Mouse (Mus musculus) brain, embryonic 14.5 days (tissue): ENCODE measurements around the gene Aftph. TPM values are rescaled to one million over a fixed set of nuclear protein-coding genes. Genes with fewer than 3 reads are reported as not detected.
A peak's percentile ranks its signal among the peaks of the same experiment; 100 is the strongest.

Experiments used
- DNase-seq: peaks from one replicate; pipeline ENCODE4 v3.0.0-alpha.2; 2011; ENCODE audit warnings: low read depth
- CTCF ChIP-seq: fragments of 200-500 bp; IDR thresholded peaks from 2 replicates; pipeline ENCODE4 v1.5.1; 2012; ENCODE audit warnings: inconsistent platforms, mild to moderate bottlenecking, moderate library complexity, borderline replicate concordance; ENCODE audit not compliant: insufficient read depth, insufficient read length; ENCODE audit errors: extremely low read depth
- POLR2A ChIP-seq: fragments of 200-500 bp; IDR thresholded peaks from 2 replicates; pipeline ENCODE4 v1.6.1; 2012; ENCODE audit warnings: mild to moderate bottlenecking, inconsistent platforms, borderline replicate concordance; ENCODE audit not compliant: poor library complexity, insufficient read depth, insufficient read length, severe bottlenecking; ENCODE audit errors: extremely low read depth
- polyA plus RNA-seq: library from polyadenylated mRNA; depleted of rRNA; stranded (reverse); fragments of >200 nt; gene quantifications from 2 replicates; pipeline ENCODE4 v1.2.3, GENCODE M21; 2012

Gene Aftph
- polyA plus RNA-seq, 1 experiment: 72.5 TPM

- DNase-seq: no peak
- no peak for TF ChIP-seq POLR2A
- TF ChIP-seq CTCF: no peak
Measured at GRCm38 (mm10) chr11:20679396-20679795, 62.0 kb downstream of the Aftph start.

GRCm38 (mm10) chr11:20672513-20672912 is 68.9 kb downstream of the Aftph start:
- no peak for DNase-seq
- TF ChIP-seq CTCF (no peak), POLR2A (no peak)

GRCm38 (mm10) chr11:20671789-20672392 is 69.5 kb downstream of the Aftph start:
- no peak for DNase-seq
- peak; percentile 54; the same call in 1 of the 2 replicates for TF ChIP-seq CTCF
- TF ChIP-seq POLR2A: no peak

- peak; percentile 49 for DNase-seq
- TF ChIP-seq POLR2A: no peak
- no peak for TF ChIP-seq CTCF
Measured at GRCm38 (mm10) chr11:20664878-20665277, 76.5 kb downstream of the Aftph start.

- peak; percentile 89 for DNase-seq
- TF ChIP-seq CTCF (no peak), POLR2A (no peak)
Measured at GRCm38 (mm10) chr11:20663580-20664198, 77.7 kb downstream of the Aftph start.

- no peak for DNase-seq
- no peak for TF ChIP-seq CTCF
- TF ChIP-seq POLR2A: no peak
Measured at GRCm38 (mm10) chr11:20662811-20663210, 78.6 kb downstream of the Aftph start.

- DNase-seq: peak; percentile 73
- peak; percentile 78 for TF ChIP-seq CTCF
- no peak for TF ChIP-seq POLR2A
Measured at GRCm38 (mm10) chr11:20661652-20662051, 79.7 kb downstream of the Aftph start.

- TF ChIP-seq CTCF: no peak
- TF ChIP-seq POLR2A: no peak
- DNase-seq: no peak
Measured at GRCm38 (mm10) chr11:20660111-20661097, 81.0 kb downstream of the Aftph start.

- DNase-seq: peak; percentile 77
- TF ChIP-seq CTCF (no peak), POLR2A (no peak)
Measured at GRCm38 (mm10) chr11:20659094-20659493, 82.3 kb downstream of the Aftph start.

- peak; percentile 80 for DNase-seq
- TF ChIP-seq POLR2A (no peak), CTCF (no peak)
Measured at GRCm38 (mm10) chr11:20656711-20657057, 84.7 kb downstream of the Aftph start.

GRCm38 (mm10) chr11:20655795-20656710 is 85.3 kb downstream of the Aftph start:
- TF ChIP-seq CTCF (no peak), POLR2A (0 out of 2 replicates have a peak, but pooled peaks have one; percentile 16)
- peak; percentile 98 for DNase-seq
